Mouse (Mus musculus) frontal cortex, postnatal 10 days (tissue): ENCODE data around the gene Hsf5.

Experiments used
- DNase-seq, 2 experiments: peaks; one replicate each; pipeline ENCODE4 v3.0.0; 2022; ENCODE audit warnings: low spot score in 2 of 2, mixed read lengths in 1 of 2

Hsf5 gene

DNA sequence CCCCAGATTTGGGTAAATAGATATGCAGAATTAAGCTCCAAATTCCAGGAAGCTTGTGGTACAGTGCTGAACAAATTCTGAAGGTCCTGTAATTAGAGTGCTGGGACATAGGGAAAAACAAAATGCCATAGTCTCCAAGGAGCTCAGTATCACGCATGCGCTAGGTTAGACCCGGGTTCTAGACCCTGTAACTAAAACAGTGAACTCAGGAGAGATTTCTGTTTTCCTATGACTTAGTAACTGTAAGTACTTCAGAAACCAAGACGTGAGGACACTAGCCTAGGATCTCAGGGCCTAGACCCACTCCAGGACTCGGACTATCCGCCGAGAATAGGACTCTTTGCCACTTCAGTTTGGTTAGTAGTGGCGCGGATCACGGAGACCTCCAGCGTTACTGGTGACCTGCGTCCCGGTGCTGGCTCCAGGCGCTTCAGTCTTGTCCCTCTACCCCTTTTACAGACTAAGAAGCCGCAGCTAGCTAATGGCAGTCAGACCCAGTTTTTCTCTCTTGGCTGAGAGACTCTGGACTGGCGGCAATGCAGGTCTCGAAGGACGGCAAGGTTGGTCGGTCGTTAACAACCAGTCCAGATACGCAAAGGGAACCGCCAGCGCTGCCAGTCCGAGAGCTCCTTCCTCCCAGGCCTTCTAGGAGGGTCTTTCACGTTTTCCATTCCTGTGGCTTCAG lies 26.0 kb upstream of the Hsf5 start:
- DNase-seq: peak in 1 of 2 experiments; percentile 43

DNA sequence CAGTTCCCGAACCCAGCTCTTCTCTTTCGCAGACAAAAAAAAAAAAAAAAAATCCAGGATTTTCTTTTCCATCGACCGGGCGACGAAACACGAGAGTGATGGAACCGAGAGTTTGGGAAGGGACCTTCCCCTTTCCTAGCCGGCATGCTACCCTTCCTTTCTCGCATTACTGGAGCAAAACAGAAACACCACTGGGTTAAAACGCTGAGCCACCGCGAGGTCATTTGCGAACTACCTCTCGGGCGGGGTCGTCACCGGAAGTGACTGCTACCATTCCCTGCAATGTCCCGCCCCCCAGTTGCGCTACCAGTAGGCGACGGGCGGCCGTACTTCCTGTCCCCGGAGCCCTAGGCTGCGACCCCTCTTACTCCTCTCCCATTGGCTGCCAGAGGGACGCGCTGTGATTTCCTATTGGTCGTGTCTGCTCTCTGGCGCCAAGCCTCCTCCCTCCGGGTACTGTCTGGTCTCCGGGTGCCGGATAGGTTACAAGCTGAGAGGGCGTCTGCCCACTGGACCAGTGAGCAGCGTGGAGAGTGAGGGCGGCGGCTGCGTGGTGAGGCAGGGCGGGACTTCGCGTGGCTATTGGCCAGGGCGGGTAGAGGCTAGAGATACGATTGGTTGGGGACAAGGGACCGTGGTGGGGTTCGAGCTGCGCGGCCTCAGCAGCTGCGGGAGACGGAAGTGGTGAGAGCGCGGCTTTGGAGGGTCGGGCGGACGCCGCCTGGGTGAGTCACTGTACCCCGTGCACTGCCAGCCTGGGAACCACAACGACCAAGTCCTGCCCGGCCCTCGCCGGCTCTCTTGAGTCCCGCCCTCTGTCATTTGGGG lies 25.2 kb upstream of the Hsf5 start, which contains the start of gene Mtmr4:
Gene Mtmr4 (plus strand): TSS at position 637 of the 828 bp plus-strand sequence.
- DNase-seq: peak; percentile 100

DNA sequence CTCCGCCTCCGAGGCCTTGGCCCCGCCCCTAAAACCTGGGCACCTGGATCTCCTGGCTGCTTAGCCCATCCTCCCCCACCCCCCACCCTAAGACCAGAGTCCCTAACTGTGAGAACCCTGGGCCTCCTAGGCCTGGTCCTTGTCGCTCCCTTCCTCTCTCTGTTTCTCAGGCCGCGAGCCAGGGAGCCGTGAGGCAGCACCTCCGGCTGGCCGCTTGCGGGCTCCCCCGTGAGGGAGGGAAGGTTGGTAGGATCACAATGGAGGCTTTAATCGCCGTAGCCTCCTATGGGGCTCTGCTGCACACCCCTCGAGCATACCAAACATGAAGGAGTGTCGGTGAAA lies 24.6 kb upstream of the Hsf5 start:
- DNase-seq: no peak

DNA sequence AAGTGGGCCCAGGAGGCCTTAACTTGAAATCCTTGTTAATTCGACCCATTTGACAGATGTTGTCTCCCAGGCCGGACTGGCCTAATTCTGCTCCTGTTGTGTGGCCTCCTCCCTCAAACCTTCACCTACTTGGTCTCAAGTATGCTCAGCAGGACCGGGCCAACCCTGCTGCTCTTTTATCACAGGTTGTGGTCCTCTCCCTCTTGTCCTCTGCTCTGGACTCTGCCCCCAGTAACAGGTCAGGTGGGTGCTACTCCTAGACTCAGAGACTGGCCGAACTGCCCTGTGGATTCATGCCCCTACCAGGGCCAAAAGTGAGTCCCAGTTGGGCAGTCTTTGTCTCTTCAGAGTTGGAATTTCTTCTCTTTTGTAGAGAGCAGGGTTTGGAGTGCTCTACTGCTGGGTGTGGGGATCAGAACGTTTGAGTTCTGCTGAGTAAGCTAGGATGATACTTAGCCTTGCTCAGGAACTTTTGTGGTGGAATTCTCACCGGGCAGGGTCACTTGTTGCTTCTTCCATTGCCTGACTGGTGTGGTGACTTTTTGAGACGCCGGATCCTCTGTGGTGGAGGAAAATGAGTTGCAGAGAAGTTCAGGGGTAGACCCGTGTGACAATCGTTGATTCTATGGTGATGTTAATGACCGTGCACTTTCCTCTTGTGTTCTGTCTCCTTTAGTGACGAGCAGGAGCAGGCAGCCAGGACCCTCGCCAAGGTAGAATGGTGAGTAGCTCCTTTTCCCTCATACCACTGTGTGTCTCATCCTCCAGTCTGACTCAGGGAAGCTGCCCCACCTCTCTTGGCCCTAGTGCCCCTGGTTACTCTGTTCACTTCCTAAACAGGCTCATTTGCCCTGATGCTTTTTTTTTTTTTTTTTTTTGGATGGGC lies 24.0 kb upstream of the Hsf5 start:
- DNase-seq: no peak

DNA sequence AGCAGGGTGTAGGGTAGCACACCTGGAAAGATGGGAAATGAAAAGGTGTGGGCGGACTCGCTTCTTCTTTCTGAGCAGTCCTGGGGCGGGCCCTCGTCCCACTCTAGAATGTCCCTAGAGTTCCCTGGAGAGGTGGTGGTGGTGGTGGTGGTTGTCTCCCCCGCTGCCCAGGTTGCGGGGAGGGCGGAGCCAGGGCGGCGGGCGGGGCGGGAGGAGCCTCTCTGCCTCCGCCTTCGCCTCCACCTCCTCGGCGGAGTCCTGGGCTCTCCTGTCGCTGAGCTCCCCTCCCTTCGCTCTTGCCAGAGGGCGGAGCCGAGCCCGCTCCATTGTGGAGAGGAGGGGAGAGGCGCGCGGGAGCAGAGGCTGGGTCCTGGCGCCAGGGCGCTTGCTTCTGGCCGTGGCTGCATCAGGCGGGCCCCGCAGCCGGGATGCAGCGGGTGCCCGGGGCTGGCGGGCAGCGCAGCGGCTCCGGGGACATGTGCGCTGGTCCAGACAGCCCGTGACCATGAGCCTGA lies 21.6 kb upstream of the Hsf5 start:
- peak; percentile 75 to 81 for DNase-seq

DNA sequence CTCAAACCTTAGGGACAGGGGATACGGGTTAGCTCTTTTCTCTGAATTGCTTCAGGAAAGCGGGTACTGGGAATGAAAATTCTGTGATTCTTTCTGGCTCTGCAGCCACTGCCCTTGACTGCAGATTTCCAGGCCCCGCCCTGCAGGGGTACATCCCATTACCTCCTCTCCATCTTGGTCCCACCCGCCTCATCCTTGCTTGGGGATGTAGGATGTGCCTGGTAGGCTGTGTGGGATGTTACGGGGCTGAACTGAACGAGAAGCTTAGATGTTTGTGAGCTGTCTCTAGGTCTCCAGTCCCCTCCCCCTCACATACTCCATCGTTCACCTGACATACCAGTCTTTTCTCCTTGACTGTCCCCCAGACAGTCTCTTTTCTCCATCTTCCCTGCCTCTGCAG lies 21.0 kb upstream of the Hsf5 start:
- DNase-seq: no peak

DNA sequence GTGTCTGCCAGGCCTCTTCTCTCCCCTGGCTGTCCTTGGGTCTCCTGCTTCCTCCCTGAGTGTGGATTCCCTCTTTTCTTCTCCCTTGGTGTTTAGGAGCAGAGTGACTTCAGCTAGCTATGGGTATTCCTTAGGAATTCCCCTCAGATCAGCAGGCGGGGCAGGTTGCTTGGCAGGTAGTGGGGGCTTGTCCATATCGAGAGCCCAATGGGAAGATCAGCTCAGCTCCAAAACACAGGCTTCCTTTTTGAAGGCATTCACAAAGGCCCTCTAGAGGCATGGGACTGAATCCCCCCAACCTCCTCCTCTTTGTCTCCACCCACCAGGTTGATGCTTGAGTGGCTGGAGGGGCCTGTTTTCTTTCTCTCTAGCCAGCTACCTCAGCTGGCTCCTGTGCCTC lies 20.5 kb upstream of the Hsf5 start:
- no peak for DNase-seq

DNA sequence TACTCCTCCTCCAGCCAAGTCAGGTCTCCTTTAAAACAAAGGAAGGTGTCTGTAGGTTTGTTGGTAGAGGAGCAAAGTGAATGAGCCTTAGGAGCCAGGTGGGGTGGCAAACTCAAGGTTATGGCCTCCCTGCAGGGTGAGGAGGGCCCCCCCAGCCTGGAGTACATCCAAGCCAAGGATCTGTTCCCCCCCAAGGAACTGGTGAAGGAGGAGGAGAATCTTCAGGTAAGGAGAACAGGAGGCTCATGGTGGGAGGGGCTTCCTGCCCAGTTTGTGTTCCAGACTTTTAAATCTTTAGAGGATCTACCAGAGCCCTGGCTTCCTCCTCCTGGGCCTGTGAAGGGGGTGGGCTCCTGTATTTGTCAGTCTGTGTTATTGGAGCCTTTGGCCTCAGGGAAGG lies 19.9 kb upstream of the Hsf5 start:
- DNase-seq: no peak

DNA sequence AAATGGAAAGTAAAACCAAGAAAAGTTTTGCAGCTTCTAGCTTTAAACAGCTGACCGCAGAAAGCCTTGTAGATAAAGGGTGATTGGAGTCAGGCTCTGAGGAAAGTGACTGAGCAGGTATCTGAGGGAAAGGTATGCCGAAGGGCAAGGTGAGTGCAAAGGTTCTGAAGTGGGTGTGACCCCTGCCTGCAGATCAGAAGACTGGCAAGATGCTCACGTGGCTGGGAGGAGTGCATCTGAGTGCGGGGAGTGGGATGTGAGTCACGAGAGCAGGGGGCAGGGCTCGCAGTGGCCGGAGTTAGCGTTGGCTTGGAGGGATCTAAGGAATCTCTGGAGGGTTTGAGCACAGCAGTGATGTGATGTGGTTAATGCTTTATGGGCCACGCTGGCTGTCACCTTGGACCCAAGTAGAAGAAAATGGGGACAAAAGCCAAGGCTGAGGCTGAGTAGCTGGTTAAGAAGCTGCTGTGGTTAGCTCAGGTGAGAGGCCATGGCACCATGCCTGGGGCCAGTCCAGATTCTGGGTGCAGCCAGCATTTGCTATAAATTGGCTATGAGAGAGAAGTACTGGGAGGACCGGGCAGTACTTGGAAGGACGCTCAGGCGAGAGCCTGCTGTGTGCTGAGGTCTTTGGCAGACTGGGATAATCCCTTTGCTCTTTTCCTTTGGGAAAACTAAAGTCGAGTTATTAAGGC lies 17.4 kb upstream of the Hsf5 start:
- no peak for DNase-seq

DNA sequence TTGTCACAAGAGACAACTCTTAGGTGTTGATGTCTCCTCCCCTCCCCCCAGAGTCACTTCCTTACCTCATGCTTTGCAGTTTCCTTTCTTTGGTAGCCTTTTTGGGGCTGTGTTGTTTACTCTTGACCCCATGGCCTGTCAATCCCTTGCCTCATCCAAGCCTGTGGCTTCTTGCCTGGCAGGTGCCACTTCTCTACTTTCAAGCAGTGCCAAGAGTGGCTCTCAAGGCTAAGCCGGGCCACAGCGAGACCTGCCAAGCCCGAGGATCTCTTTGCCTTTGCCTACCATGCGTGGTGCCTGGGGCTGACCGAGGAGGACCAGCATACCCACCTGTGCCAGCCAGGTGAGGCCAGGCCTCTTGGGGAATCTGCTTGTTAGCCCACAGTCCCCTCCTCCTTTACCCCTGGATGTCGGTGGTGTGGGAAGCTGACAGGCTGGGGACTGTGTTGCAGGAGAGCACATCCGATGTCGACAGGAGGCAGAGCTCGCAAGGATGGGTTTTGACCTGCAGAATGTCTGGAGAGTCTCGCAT lies 16.6 kb upstream of the Hsf5 start:
- DNase-seq: no peak

DNA sequence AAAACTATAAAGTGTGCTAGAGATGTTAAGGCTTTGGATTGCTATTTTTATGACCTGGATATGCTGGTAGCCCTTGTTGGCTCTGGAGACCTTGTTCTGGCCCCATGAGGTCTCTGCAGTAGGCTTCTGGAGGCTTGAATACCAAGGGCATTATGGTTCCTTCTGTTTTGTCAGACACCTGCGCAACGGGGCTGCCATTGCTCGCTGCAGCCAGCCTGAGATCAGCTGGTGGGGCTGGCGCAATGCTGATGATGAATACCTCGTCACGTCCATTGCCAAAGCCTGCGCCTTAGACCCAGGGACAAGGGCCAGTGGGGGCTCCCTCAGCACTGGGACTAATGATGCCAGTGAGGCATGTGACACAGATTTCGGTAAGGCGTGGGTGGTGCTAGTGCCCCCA lies 14.7 kb upstream of the Hsf5 start:
- DNase-seq: no peak

DNA sequence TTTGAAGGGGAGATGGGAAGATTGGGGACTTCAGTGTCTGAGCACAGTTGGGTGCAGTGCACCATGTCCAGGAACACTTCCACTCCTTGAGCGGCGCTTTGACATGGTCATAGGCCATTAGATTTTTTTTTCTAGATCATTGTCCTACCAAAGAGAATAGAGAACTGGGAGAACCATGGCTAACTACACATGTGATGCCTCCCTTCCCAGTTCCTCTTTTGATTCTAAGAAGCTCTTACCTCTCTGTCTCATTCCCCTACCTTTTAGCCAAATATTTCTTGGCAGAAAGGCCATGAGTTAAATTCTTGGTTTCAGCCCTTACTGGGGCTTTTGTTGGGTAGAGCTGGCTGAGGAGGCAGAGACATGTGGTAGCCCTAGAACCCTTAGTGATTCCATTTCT lies 13.4 kb upstream of the Hsf5 start:
- no peak for DNase-seq

DNA sequence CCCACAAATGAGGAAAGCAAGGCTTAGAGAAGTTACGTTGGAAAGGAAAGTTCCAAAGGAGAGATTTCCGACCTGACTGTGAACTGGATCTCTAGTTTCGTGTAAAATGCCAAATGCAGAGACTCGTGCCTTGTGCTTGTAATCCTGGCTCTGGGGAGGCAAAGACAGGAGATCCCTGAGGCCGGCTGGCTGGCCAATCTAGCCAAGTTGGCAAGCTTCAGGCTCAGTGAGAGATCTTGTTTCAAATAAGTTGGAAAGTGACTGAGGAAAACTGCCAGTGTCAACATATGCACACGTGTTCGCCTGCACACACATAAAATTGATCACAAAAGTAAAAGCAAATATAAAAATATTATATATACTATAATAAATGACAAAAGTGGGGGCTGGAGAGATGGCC lies 7.7 kb upstream of the Hsf5 start:
- no peak for DNase-seq

DNA sequence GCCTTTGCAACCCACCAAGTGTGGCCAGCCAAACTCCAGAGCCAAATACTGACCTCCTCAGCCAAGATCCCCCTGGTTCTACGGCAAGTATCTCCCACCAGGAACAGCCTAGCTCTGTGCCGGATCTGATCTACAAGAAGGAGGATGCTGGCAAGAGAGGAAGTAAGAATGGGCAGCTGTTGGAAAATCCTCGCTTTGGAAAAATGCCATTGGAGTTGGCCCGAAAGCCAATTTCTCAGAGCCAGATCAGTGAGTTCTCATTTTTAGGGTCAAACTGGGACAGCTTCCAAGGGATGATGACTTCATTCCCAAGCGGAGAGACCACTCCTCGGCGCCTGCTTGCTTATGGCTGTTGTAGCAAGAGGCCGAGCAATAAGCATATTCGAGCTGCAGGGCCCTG lies 5.4 kb upstream of the Hsf5 start:
- no peak for DNase-seq

DNA sequence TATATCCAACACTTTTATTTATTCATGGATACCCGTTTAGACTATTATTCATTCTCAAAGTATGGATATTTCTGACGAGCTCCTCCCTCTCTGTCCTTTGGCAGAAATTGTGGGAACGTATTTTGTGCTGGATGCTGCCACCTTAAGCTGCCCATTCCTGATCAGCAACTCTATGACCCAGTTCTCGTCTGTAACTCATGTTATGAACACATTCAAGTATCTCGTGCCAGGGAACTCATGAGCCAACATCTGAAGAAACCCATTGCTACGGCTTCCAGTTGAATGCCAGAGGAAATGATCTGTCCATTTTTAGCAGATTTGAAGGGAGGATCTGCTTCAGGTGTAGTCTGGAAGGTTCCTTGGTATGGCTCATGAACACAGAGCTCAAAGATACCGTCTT lies 3.0 kb upstream of the Hsf5 start:
- no peak for DNase-seq

DNA sequence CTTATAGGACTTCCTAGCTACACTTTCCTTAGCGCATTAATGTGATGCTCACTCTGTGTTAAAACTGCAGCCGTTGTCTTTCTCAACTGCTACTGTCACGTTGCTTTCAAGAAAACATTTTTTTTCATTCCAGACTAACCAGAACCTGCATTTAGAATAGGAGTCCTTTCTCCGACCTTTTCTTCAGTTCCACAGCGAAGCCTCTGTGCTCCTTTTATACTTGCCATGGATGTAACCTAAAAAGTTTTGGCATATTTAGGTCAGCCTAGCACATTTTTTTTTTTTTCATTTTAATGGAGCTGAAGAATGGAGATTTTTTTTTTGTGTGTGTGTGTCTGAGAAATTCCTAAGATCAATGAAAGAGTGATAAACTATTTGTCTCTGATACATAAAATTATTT lies 1.4 kb upstream of the Hsf5 start:
- DNase-seq: no peak

DNA sequence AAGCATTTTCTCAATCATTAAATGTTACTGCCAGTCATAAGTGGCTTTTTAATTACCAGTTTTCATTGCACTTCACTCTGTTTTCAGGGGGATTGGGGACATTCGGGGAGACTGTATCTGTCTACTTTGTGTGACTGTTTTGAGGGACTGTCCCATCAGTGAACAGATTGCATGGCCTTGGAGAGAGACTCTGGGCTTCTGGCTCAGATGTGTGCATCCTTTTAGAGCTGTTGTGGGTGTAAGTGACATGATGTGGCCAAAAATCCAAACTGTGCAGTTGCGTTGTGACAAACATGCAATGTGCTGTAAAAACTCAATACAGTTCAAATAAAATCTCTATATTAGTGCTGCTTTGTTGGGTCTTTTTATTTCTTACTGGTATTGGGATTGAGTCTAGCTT lies 1.0 kb upstream of the Hsf5 start:
- no peak for DNase-seq

DNA sequence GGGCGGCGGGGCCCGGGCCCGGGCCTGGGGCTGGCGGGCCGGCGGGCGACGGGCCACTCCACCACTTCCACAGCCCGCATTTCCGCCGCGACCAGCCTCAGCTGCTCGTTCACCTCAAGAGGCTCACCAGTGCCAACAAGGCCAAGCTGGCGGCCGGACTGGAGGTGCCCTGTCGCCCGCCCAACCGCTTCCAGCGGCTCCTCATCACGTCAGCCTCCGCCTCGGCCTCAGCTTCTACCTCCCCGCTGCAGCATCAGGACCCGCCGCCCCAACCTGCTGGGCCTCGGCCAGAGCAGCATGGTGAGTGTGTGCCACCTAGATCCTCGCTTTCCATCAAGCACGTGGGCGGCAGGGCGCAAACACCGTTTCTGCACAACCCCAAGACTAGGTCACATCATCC lies 642 bp downstream of the Hsf5 start:
- DNase-seq: no peak

DNA sequence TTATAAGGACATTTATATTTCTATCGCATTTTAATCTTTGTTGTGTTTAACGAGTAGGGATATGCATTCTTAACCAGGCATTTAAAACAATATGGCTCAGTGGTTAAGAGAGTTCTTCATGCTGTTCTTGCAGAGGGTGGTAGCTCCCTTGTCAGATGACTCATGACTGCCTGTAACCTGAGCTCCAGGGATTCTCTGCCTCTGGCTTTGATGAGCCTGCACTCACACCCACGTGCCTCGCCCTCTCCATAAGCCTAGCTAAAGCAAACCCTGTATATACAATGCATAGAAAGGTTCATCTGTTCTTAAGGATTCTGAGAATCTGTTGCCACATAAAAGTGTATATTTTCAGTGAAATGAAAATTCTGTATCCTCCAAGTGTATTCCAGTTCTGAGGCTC lies 6.2 kb downstream of the Hsf5 start:
- DNase-seq: no peak

DNA sequence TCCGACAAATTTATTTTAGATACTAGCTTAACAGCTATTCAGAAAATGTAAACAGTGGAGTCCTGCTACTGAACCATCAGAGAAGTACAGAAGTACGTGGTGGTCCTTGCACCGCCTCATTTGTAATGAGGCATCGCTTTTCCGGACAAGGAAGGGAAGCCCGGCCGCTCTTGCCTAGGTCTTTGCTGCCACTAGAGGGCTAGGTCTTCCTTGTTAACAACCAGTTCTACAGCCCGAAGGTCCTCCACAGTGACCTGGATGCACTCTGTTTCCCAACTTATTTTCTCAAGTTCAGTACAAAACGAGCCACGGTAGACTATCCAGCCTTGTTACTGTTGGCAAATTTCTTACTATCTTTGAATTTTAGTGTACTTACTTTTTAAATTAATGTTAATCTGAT lies 12.9 kb downstream of the Hsf5 start:
- DNase-seq: no peak

DNA sequence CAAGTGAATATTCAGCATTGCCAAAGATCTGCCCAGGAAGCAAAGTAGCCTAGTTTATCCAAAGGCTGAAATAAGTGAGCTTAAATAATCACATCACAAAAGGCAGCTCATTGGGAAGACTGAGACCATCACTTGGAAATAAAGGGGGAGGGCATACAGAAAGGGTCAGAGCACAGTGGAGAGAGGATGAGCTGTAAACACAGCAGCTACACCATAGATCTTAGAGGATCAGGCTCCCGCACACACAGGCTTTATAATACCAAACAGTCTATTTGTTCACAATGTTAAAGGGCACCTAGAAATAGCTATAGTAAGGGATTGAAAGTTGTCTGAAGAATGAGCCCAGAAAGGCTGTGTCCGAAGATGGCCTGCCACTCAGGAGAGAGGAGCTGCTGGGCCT lies 21.8 kb downstream of the Hsf5 start:
- DNase-seq: no peak
